Mouse (Mus musculus) MEL (cell line): ENCODE measurements around the gene Klk1.

Source experiments
- CTCF ChIP-seq, 3 experiments: IDR thresholded peaks in 2 of 3; conservative IDR thresholded peaks in 1 of 3; 2 replicates each; pipeline ENCODE4 v1.5.1; 2011 to 2012; ENCODE audit warnings: low read length in 3 of 3, low read depth in 2 of 3, mild to moderate bottlenecking in 2 of 3, improper control_type of control experiment in 1 of 3, inconsistent platforms in 1 of 3, mixed read lengths in 1 of 3, moderate library complexity in 1 of 3; ENCODE audit not compliant: control insufficient read depth in 1 of 3, insufficient read depth in 1 of 3, poor library complexity in 1 of 3, severe bottlenecking in 1 of 3
- RAD21 ChIP-seq: IDR thresholded peaks from 2 replicates; pipeline ENCODE4 v1.6.1; 2011; ENCODE audit warnings: mild to moderate bottlenecking, low read depth, low read length, improper control_type of control experiment
- SIN3A ChIP-seq: IDR thresholded peaks from 2 replicates; pipeline ENCODE4 v1.6.1; 2012; ENCODE audit warnings: low read length, improper control_type of control experiment, inconsistent platforms
- ZMIZ1 ChIP-seq: IDR thresholded peaks from 2 replicates; pipeline ENCODE4 v1.6.1; 2012; ENCODE audit warnings: low read depth, mild to moderate bottlenecking, inconsistent platforms, low read length, improper control_type of control experiment, moderate library complexity

- TF ChIP-seq ZMIZ1 (no peak), RAD21 (no peak), CTCF (IDR thresholded peaks at IDR 0.05 in 2 of 3, conservative IDR thresholded peaks at IDR 0.05 in 1 of 3; ENCODE audit: control insufficient read depth in 1 of 3, insufficient read depth in 1 of 3, low read depth in 2 of 3, low read length in 3 of 3, poor library complexity in 1 of 3, severe bottlenecking in 1 of 3) (no peak), SIN3A (no peak)
Observed at GRCm38 (mm10) chr7:44215645-44216044, 9.5 kb upstream of the Klk1 start, which contains the start of gene Klk1b5.
